Mouse (Mus musculus) lung, postnatal 0 days (tissue): ENCODE data around the gene Gcc2.

Experiments
- CTCF ChIP-seq: IDR thresholded peaks from 2 replicates; pipeline ENCODE4 v1.5.1; 2016; ENCODE audit warnings: antibody characterized with exemption, mild to moderate bottlenecking
- EP300 ChIP-seq: IDR thresholded peaks from 2 replicates; pipeline ENCODE4 v1.6.1; 2016; ENCODE audit warnings: antibody characterized with exemption, mild to moderate bottlenecking, control low read depth

GRCm38 (mm10) chr10:58210514-58210913 lies 44.8 kb upstream of the Gcc2 start:
- TF ChIP-seq CTCF (no peak), EP300 (no peak)
